Mouse (Mus musculus) left cerebral cortex, postnatal 10 days (tissue): Measurements from ENCODE around the gene Tle1. TPM values are rescaled to one million over a fixed set of nuclear protein-coding genes. Genes with fewer than 3 reads are reported as not detected.

Source experiments
- DNase-seq, 2 experiments: peaks; one replicate each; pipeline ENCODE4 v3.0.0; 2021 to 2022; ENCODE audit warnings: low spot score in 2 of 2, mixed read lengths in 1 of 2; ENCODE audit errors: extremely low spot score in 1 of 2
- intact Hi-C: fragments of 180-260 bp; cut with DNase I; formaldehyde crosslinking; loops from one replicate; pipeline ENCODE4 v1.15.1; 2025
- total RNA-seq, 2 experiments: library from RNA; stranded (reverse); gene quantifications; 2 replicates each; pipeline ENCODE4 v1.2.3; 2021

Tle1 gene
- total RNA-seq, 2 experiments from 2014 or later: 33.7 to 40.8 TPM

DNA sequence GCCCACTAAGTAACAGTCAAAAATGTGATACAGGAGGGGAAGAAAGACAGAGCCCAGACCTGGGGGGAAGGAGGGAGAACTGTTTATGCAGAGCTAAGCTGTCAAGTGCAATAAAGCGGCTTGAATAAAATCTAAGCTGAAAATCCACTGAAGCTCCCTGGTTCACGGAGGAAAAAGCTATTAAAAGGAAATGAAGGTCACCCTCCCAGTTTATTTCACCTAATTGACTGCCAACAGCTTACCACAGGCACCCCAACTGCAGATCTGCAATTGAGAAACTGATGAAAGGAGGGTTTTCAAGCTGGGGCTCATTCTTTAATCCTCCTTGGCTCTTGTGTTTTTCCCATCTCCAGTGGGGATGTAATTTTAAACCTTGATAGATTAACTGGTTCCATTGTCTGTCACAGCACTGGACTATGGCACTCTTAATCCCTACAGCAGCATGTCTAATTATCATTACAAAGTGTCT lies 32.9 kb downstream of the Tle1 start:
- intact Hi-C loops: no loop called here
- DNase-seq: no peak

DNA sequence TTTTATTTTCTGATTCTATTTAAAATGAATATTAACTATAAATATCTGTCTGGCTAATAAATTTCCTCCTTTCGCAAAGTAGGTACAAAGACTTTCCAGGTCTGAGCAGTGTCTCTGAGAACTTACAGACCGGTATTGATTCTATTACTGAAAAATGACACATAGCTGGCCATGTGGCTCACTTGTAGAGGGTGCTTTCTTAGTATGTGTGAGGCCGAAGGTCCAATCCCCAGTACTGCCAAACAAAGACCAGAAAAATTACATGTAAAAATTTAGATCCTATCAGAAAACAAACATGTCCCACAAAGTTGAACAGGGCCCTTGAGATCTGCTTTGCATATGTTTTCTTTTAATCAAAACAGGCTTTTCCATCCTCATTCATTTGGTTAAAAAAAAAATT lies 33.5 kb downstream of the Tle1 start:
- DNase-seq: no peak
- intact Hi-C loops: no loop called here

DNA sequence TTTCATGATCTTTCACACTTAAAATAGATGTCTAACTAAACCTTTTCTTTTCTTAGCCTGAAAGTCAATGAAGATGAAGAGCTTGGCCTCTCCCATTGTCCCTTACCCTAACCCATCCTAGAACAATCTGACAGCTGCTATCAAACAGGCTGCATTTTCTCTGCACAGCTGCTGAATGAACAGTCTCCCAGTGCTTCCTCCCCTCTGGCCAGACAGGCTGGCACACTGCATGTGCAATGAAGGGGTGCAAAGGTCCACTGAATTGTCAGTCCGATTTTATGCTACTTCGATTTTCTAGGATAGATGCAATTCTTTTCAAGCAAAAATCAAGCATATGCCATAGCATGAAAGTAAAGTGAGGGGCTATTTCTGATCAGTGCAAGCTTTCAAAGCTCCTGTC lies 34.2 kb downstream of the Tle1 start:
- intact Hi-C loops: no loop called here
- no peak for DNase-seq

DNA sequence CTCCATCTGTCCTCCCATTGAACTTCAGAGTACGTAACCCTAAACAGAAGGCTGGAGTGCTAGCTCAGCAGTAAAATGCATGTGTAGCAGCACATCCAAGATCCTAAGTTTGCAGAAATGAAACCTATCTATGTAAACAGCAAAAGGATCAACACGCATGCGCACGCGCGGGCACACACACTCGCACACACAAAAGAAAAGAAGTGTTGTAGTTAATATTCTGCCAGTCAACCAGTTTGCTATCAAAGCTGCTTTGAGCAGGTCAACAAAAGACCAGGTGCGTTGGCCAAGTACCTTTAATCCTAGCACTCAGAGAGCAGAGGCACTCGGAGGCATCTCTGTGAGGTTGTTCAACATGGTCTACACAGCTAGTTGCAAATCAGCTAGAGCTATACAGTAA lies 35.0 kb downstream of the Tle1 start:
- DNase-seq: no peak
- intact Hi-C loops: no loop called here

DNA sequence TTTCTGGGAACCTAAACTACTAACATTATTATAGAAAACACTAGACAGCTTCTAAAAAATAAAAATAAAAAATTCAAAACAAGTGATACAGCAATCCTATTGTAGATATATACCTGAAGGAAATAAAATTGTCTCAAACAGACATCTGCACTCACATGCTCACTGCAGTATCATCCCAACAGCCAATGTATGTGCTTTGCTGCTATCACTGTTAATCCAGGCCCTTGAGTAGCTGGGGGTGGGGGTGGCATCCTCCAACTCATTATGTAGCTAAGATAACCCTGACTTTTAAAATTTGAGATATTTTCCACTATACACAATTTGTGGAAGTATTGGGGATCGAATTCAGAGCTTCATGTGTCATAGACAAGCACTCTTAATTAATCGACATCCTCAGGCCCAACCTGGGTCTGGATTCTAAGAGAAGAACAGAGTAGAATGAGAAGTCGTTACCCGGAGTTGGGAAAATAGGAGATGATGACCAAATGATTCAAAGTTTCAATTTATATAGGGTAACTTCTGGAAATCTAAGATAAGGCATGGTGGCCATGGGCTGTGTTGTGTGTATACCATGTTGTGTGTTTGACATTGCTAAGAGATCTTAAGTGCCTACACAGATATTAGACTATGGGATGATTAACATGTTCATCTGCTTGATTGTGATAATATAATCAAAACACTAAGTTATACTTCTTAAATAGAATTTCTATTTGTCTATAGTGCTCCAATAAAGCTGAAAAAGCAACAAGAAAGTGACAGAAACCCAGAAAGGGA lies 38.1 kb downstream of the Tle1 start:
- intact Hi-C loops: no loop called here
- DNase-seq: no peak

DNA sequence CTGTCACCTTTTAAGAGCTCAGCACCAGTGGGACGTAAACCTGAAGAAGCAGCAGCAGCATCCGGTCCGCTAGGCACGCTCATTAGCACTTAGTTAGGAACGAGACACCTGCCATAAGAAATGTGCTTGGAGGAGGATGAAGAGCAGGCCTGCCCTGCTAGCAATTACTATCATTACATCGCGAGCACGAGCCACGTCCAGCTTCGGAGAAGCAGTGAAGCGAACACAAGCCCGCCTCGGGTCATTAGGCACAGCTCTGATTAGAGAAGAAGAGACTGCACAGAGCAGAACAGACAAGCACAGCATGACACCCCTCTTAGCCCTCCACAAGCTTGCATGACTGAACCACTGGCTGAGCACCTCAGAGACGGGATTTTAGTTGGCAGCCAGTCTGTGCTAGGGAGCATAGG lies 40.6 kb downstream of the Tle1 start:
- intact Hi-C loops: no loop called here
- DNase-seq: no peak

DNA sequence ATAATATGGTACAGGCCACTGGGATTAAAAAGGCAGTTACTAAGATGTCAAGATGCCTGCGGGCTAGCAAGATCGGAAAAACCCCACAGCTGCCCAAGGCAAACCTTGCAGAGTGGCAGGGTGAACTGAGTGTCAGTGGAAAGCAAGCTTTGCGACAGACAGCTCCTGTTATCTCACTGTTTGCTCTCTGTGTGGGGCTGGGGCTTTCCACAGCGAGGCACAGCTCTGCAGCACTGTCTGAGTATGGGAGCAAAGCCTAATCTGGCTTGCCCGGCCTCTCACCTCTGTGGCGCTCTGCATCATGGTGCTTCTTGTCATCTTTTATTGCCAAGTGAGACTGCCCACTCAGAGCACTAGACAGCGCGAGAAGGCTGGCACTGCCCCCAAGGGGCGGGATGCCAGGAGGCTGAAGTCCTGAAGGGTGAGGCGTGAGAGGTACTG lies 42.8 kb downstream of the Tle1 start:
- intact Hi-C loops: no loop called here
- peak in 1 of 2 experiments; percentile 31 for DNase-seq

DNA sequence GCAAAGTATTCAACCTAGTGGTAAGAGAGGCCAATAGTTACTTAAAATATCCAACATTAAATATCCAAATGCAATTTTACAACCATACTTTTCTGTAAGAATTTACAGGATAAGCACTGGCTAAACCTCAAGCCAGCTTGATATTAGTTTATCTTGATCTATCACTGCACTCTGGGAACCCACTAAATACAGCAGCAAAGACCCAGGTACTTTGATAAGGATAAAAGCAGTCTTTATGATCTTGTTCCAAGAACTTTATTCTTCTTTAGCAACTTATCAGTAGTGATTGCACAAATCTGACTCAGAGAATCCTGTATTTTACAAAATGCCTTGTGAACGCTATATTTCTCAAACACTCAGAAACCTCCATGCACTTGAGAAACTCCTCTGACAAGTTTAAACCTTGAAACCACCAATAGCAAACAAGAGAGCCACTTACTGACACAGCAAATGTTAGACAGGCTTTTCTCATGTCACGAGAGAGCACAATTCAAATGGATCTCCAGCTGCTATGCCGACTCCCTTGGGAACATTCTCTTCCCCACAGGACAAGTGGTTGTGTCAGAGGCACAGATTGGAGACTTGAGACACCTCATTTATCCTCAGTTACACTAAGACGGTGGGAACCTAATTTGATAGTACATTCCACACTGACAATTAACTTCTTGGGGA lies 50.1 kb downstream of the Tle1 start:
- no peak for DNase-seq
- intact Hi-C loops: no loop called here

DNA sequence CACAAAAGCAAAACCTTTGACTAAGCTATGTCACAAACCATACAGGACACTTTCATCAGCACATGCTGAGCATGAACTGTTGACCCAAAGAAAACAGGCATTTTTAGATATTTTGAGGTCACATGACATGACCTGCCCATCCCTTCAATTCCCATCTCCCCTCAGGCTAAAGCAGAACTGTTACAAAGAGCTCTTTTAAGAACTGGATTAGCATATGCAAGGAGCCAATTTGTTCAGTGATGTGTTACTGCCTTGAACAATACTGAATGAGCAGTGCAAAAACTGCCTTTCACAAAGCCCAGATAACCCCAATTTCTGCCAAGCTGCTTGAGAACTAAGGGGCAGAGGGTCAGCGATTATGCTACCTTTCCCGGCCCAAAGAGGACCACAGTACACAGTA lies 54.7 kb downstream of the Tle1 start:
- intact Hi-C loops: no loop called here
- no peak for DNase-seq

DNA sequence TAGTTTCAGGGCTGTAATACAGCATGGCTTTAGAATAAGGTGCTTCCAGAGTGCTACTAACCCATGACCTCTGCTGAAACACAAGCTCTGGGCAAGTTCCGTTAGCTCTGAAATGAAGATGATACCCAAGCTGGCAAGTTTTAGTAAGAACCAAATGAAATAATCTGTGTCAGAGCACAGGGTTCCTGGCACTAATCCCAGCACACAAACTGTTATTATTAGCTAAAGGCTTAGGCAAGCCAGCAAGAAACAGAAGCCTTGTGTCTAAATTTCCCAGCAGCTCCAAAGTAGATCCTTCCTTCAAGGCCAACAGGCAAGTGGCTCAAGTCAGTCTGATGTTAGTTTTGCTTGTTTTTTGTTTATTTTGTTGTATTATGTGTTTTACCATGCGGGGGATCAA lies 56.2 kb downstream of the Tle1 start:
- intact Hi-C loops: no loop called here
- peak in 1 of 2 experiments; percentile 36 for DNase-seq

DNA sequence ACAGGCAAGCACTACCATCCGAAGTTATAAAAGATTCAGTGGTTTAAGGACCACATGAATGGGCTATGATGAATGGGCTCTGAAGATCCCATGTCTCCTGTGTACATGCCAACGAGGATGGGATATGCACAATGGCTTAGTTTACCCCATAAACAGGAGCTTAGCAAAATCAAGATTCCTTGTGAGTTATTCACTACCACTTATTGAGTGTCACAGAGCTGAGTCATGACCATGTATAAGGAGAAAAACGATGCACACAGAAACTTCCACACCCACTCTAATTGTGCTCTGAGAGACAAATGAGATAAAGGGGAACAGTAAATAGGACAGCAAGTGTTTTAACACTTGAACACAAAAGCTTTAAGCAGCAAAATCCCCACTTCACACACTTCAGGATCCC lies 60.0 kb downstream of the Tle1 start:
- intact Hi-C loops: no loop called here
- DNase-seq: no peak

DNA sequence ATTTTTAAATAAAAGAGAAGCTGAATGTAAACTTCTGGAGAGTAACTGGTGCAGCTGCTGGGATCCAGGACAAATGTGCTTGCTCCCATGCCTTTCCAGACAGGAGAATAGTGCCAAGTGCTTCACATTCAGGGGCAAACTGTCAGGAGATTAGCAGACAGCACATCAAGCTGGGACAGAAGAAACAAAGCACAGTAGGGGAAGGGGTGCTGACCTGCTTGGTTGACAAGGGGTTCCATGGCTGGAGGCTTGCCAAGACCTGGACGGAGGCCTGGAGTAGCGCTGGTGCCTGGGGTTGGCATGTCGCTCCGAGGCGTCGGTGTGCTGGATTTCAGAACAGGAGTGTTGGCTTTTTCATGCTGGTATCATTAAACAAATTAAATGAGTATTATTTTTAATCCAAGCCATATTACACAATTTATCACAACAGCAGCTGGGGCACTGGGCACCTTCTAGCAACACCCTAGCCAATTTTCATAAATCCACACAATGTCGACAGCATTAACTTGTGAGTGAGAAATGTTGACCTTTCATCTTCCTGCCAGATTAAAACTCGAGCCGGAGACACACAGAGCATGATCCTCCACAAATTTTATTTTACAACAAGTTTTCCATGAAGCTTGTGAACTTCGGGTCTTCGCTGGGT lies 61.1 kb downstream of the Tle1 start:
- peak; percentile 26 to 51 for DNase-seq
- intact Hi-C loops: no loop called here

DNA sequence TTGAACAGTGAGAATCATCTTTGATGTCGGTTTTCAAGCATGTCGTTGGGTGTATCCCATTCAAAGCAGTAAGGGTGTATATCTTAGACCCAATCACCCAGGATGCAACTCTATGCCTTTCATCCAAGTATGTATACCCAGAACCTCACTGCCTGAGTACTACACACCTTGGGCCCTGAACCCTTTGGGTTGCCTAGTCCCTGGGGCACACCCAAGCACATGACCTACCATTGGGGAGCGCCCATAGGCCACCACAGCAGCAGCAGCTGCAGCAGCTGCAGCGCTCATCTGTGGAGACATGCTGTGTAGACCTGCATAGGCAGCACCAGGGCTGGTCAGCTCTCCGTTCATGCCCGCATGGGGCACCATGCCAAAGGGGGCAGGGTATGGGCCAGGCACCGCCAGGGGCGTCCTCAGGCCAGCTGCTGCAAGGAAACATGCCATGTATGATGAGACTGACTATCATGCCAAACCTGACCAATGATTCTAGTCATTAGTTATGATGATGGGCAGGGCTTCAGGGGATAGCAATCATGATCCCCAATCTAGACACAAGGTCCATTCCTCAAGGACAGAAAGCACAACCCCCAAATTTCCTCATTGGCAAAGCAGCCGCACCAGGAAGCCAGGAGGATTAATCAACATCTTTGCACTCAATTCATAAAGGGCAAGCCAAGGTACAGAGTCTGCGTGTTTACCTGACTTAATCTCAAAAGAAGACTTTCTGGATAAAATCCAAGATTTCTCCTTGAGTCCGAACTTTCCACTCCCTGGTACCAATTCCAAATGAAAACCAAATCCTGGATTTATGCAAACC lies 62.2 kb downstream of the Tle1 start:
- DNase-seq: peak in 1 of 2 experiments; percentile 32
- intact Hi-C loops: no loop called here

DNA sequence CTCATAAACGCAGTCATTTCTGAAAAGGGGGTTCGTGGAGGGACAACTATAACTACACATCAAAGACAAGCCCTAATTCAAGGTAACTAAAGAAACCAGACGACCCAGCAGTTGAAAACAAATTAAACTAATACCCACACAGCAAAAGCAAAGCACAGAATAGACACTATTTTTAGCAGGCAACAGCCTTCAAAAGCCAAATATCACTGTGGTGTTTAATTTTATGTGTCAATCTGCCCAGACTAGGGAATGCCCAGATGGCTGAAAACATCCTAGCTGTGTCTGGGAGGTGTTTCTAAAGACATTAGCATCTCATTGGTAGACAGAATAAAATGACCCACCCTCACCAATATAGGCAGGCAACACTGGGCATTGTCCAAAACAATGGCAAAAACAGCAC lies 68.1 kb downstream of the Tle1 start:
- intact Hi-C loops: no loop called here
- DNase-seq: no peak

DNA sequence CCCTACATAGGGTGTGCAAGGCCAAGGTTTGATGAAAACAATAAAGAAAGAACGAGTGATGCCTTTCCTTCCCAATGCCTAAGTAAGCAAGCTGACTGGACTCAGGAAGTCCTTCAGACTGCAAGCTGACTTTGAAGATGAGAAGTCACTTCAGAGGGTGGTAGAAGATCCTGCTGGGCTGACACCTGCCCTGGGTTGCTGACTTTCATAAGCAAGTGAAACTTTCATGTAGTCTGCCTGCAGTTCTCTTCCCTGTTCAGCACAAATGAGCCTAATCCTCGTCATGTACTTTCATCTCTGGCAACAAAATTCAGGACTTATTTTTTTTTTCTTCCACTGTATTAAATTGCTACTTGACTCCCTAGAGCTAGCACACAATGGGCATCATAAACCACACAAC lies 73.1 kb downstream of the Tle1 start:
- intact Hi-C loops: no loop called here
- DNase-seq: peak in 1 of 2 experiments; percentile 23

DNA sequence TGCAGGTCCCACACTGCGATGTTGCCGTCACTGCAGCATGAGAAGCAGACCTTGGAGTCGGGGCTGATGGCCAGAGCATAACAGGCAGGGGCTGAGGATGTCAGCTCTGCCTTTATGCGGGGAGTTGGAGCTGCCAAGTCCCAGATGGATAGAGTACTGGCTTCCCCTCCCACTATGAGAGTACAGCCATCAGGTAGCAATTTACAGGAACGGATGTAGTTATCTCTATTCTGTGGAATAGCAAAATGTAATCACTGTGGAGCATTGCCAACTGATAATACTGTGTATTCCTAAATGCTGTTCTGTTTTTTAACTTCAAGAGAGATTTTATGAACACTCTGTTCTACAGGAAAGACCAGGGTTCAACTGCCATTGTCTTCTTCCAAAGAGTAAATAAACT lies 75.9 kb downstream of the Tle1 start:
- no peak for DNase-seq
- intact Hi-C loops: no loop called here

DNA sequence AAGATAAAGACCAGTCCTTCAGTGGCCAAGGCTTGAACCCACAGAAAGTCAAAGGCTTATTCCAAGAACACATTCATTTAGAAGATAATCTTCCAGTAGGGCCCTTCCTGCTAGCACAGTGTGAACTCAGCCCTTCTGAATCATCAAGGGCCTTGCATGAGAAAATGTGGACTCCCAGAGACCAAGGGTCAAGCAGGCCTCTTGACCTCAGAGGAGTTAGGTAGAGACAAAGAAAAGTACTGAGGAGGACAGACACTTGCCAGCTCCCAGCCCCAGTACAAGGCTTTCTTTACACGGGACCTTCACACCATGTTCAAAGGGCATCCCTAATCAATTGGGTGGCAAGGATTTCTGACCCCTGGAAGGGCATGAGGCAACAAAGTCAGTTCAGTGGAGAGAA lies 77.9 kb downstream of the Tle1 start:
- DNase-seq: no peak
- intact Hi-C loops: no loop called here

DNA sequence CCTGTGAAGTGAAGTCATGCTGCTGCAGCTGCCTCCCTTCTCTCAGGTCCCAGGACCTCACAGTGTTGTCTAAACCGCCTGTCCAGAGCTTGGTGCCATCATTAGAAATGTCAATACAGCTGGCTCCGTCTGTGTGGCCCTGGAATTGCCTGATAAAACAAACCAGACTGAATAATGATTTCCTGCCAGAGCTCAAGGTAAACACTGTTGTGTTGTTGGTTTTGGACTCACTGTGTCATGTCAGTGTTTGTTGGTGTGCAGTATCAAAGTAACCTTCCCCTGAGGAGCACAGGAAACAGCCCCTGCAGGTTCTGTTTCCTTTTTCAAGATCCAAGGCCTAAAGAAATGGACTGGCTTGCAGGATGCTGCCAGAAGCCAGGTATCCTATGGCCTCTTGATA lies 78.4 kb downstream of the Tle1 start:
- DNase-seq: peak in 1 of 2 experiments; percentile 22
- intact Hi-C loops: no loop called here

DNA sequence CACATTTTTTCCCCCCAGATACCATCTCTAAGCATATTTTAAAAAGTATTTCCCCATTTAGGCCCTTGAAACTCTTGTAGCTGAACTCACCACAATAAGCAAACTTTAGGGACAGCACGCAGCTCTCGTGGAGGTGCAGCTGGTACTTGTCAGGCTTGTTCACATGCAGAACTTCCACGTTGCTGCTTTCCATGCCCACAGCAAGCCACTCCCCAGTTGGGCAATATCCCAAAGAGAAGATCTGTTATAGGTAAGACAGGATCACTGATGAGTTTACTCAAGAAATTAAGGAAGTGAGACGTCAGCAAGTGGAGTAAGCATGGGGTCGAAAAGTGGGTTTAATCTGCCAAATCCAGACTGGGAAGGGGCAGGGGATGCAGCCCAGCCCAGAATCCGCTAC lies 80.7 kb downstream of the Tle1 start:
- no peak for DNase-seq
- intact Hi-C loops: no loop called here
